Mouse (Mus musculus): ENCODE measurements at regions not wholly inside any gene's neighbourhood (a gene's known extent, or its start where the extent isn't known, plus 50 kb on each side); places are given as distances from the start of the nearest gene placed in this dataset.

DNA sequence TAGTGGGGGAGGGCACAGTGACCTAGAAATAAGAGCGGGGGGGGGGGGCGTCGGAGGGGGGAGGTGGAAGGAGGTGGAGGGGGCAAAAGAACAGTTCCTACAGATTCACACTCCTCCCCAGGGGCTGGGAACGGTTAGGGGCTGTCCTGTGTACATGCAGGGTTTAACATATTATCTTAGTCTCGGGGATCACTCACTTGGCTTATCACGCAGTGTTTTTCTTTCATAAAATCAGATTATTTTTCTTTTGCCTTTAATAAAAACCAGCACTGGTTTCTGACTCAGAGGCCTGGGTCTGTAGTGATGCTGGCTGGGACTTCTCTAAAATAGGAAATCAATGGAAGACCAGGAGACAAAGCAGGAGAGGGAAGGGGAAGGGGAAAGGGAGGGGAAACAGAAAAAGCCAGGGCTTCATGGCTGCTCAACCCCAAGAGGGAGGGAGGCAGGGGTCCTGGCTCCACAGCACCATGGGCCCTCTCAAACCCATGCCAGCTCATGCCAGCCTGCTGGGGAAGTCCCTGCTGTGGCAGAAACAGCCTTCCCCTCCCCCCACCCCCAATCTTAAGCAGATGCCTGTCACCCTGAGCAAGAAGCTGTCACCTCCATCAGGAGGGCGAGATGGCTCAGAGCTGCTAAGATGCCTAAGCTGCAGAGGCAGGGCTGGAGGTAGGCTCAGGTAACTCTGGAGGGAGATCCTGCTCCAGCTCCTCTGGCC lies 108.3 kb upstream of the Syt13 start:
- TF ChIP-seq CTCF (IDR thresholded peaks at IDR 0.05; ENCODE audit: borderline replicate concordance, control insufficient read depth, extremely low read depth, insufficient read depth, low read length, poor library complexity) (no peak), POLR2A (IDR thresholded peaks at IDR 0.05; ENCODE audit: control insufficient read depth, extremely low read depth, insufficient read depth, low read length, poor library complexity) (no peak)

Data from thymus, adult 2 months (tissue).